Mouse (Mus musculus) cerebellum, adult 2 months (tissue): ENCODE measurements around the gene Ifit1bl2. TPM values are rescaled to one million over a fixed set of nuclear protein-coding genes. Genes with fewer than 3 reads are reported as not detected.
"Not testable (repeated sequence)": the region's sequence is repeated elsewhere in the genome, so short reads cannot be mapped to it uniquely, and the experiment has no call there.

Experiments
- DNase-seq, 2 experiments: peaks; one replicate each; pipeline ENCODE4 v3.0.0; 2021
- H3K27ac ChIP-seq: fragments of 200-500 bp; 2 replicates; pipeline ENCODE4 v1.5.1; 2012; ENCODE audit warnings: low read length, control low read depth, inconsistent platforms; ENCODE audit not compliant: insufficient read depth
- H3K27me3 ChIP-seq: fragments of 200-500 bp; 2 replicates; pipeline ENCODE4 v1.6.1; 2012; ENCODE audit warnings: inconsistent platforms, mild to moderate bottlenecking, low read length, moderate library complexity; ENCODE audit not compliant: control insufficient read depth, insufficient read depth
- H3K4me1 ChIP-seq: fragments of 200-500 bp; 2 replicates; pipeline ENCODE4 v1.6.1; 2011; ENCODE audit warnings: low read length; ENCODE audit not compliant: control insufficient read depth, insufficient read depth
- H3K4me3 ChIP-seq: fragments of 200-500 bp; replicated peaks from 2 replicates; pipeline ENCODE3; 2011; ENCODE audit warnings: mild to moderate bottlenecking, low read depth, low read length, control low read depth; ENCODE audit not compliant: insufficient read depth
- CTCF ChIP-seq: fragments of 200-500 bp; IDR thresholded peaks from 2 replicates; pipeline ENCODE4 v1.5.1; 2011; ENCODE audit warnings: low read depth, mild to moderate bottlenecking, control low read depth, low read length, moderate library complexity, borderline replicate concordance; ENCODE audit not compliant: insufficient read depth
- POLR2A ChIP-seq: fragments of 200-500 bp; IDR thresholded peaks from 2 replicates; pipeline ENCODE4 v1.6.1; 2011; ENCODE audit warnings: low read length, control low read depth, borderline replicate concordance; ENCODE audit not compliant: insufficient read depth
- WGBS: fragments of 180-500 bp; shearing (Covaris S2); methylation state at CpG from one replicate; pipeline ENCODE4 v1.1.7; 2018; 5-methylcytosine and 5-hydroxymethylcytosine counted together
- polyA plus RNA-seq: library from polyadenylated mRNA; depleted of rRNA; stranded (reverse); fragments of >200 nt; gene quantifications from 2 replicates; pipeline ENCODE4 v1.2.3, GENCODE M21; 2012; rRNA removed

Ifit1bl2 gene
- polyA plus RNA-seq, 1 experiment, result 0.20 TPM

DNA sequence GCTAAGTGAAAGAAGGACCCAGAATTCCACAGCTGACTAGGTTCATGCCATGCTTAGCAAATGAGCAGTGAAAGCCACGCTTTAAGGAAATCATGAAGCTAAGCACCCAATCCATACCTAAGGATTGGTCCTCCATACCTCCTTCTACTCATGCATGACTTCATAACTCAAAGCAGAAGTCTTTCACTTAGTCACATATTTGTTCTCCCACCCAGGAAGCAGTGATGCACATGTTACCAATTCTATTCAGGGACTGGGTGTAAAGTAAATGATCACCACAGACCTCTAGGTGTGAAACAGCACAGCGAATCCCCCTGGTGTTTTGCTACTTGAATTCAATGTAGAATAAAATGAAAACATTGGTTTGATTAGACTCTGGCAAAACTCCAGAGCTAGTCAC lies 57.8 kb downstream of the Ifit1bl2 start:
- not testable (repeated sequence) for H3K4me1 ChIP-seq, DNase-seq

DNA sequence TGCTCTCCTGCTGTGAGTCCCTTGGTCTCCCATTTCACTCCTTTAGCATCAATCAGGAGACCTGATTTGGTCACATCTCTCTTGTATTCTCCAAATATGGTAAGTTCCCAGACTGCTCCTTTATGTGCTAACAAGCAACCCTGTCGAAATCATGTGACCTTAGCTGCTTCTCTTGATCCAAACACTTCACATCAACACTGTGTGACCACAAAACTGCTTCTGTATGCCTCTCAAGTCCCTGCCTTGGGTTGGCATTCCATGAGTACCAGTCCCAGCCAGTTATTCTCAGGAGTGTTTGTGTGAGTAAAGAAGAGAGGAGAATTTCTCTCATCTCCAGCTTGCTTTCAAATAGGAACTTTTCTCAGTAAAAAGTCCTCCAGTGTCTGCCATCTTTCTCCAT lies 63.4 kb downstream of the Ifit1bl2 start:
- Histone ChIP-seq H3K27ac (no peak overlapping the region), H3K4me1 (no peaks in the 10 kb centered on the region), H3K27me3 (no peaks in the 10 kb centered on the region), H3K4me3 (no peak overlapping the region)
- TF ChIP-seq POLR2A, result no peak
- TF ChIP-seq CTCF, result no peak
- WGBS, result 65% methylated on average over 1 of the region's 1 CpGs
- no peak for DNase-seq

More for the DNA sequence above, 57.8 kb downstream of the Ifit1bl2 start:
- 83% methylated on average over 2 of the region's 2 CpGs for WGBS
- H3K27ac ChIP-seq, H3K27me3 ChIP-seq, H3K4me3 ChIP-seq: not testable (repeated sequence)

DNA sequence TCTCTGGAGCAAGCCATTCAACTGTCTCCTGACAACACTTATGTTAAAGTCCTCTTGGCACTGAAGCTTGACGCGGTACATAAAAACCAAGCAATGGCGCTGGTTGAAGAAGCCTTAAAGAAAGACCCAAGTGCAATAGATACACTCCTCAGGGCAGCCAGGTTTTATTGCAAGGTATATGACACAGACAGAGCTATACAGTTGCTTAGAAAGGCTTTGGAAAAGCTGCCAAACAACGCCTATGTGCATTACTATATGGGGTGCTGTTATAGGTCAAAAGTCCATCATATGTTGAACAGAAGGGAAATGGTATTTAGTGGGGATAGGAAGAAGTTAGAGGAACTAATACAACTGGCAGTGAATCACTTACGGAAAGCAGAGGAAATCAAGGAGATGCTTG lies 66.9 kb downstream of the Ifit1bl2 start:
- no peak for DNase-seq
- WGBS, result 93% methylated on average over 5 of the region's 5 CpGs
- H3K4me1 ChIP-seq, result no peaks in the 10 kb centered on the region
- no peak for TF ChIP-seq POLR2A
- no peak for TF ChIP-seq CTCF
- no peaks in the 10 kb centered on the region for H3K27me3 ChIP-seq
- H3K27ac ChIP-seq, result no peak overlapping the region
- H3K4me3 ChIP-seq, result no peak overlapping the region

DNA sequence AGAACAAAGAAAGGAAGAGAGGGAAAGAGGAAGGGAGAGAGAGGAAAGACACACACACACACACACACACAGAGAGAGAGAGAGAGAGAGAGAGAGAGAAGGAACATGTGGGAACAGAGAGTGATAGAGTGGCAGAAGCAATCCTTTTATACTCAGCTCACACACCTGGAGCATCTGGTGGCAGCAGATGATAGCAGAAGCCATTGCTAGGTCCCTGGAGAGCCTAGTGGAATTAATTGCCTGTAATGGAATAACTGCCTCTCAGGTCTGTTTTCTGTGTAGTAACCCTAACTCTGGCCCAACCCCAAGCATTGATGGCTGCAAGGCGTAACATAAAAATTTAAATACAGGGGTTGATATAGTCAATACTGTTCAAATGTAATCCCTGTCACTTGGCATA lies 69.5 kb downstream of the Ifit1bl2 start:
- no peaks in the 10 kb centered on the region for H3K27me3 ChIP-seq
- no peak overlapping the region for H3K27ac ChIP-seq
- H3K4me1 ChIP-seq, result no peaks in the 10 kb centered on the region
- 95% methylated on average over 1 of the region's 1 CpGs for WGBS
- H3K4me3 ChIP-seq, result no peak overlapping the region
- no peak for DNase-seq
- TF ChIP-seq POLR2A (no peak), CTCF (no peak)

DNA sequence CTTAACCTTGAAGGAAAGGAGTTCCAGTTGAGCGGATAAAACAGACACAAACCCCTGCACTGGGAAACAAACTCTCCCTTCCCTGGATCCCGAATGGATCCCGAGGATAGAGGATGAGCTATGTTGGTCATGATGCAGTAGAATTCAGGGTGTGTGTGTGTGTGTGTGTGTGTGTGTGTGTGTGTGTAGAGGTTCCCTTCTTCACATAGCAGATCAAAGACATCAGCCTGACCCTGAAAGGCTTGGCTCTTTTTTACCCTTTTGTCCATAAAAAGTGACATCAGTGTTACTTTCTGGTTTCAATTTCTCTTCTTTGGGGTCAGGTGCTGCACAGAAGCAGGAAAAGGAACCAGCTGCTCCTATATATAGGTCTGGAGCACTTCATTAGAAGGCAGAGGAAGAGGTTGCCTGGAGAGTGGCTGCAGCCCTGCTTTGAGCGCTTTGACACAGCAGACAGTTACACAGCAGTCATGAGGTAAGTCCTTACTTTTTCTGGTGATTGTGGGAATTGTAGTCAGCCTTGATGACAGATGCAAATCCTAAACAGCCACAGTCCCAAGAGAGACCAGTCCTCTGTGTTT lies 70.6 kb downstream of the Ifit1bl2 start:
- Histone ChIP-seq H3K4me1 (no peaks in the 10 kb centered on the region), H3K27me3 (no peaks in the 10 kb centered on the region), H3K4me3 (no peak overlapping the region), H3K27ac (no peak overlapping the region)
- no peak for DNase-seq
- TF ChIP-seq POLR2A (no peak), CTCF (no peak)
- WGBS, result 80% methylated on average over 4 of the region's 4 CpGs

DNA sequence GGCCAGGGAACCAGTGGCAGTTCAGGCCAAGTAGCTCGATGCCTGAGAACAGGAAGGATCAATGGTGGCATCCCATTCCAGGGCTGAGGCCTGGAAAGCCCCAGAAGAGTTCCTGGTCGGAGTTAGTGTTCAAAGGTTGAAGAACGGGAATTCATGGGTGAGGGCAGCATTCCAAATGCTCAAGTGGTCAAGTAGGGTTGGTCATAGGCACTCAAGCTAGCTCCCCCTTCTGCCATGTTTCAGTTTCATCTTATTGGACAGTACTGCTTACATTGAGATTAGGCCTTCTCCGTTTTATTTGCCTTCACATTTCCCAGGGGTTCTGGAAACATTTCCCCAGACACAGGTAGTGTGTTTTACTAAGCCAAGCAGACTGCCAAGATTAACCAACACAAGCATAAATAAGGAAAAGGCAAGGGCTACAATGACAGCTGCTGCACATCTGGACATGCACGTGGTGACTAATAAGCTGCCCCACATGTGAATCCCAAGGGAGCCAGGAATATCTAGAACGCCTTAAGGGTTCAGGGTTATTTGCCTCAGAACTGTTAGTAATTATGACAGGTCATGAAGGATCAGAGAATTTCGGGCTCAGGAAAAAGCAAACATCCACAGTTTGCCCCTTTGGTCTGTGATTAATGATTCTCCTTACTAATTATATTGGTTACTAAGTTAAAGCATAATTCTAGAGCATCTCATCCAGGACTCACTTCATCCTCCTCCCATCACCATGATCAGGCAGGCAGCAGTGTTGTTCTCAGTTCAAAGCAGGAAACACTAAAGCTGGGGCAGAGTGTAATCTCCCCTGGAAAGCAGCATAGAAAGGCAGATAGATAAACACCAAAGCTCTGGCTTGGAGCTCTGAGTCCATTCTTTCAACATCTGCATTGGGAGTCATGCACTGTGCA lies 71.3 kb downstream of the Ifit1bl2 start:
- no peaks in the 10 kb centered on the region for H3K4me1 ChIP-seq
- no peak overlapping the region for H3K4me3 ChIP-seq
- DNase-seq, result no peak
- no peaks in the 10 kb centered on the region for H3K27me3 ChIP-seq
- WGBS, result 77% methylated on average over 7 of the region's 7 CpGs
- no peak for TF ChIP-seq POLR2A
- TF ChIP-seq CTCF, result no peak
- no peak overlapping the region for H3K27ac ChIP-seq

Other genes starting within 250 kb of the Ifit1bl2 start
- 0.41 and 0.68 TPM in 2 replicates for gene Ch25h, start 165.6 kb downstream of the Ifit1bl2 start, polyA plus RNA-seq
- gene Lipa, start 113.3 kb downstream of the Ifit1bl2 start, polyA plus RNA-seq, result 16.6 and 18.1 TPM in 2 replicates
- gene Ifit2, start 90.0 kb downstream of the Ifit1bl2 start, polyA plus RNA-seq, result 2.7 and 4.0 TPM in 2 replicates
- gene Ifit3, start 57.2 kb downstream of the Ifit1bl2 start, polyA plus RNA-seq, result 13.3 and 15.9 TPM in 2 replicates
- gene Ifit1bl1, start 38.8 kb downstream of the Ifit1bl2 start, polyA plus RNA-seq, result 0.93 and 1.1 TPM in 2 replicates
- gene Ifit3b, start 32.8 kb downstream of the Ifit1bl2 start, polyA plus RNA-seq, result 5.5 and 5.8 TPM in 2 replicates
- gene Ifit1, start 128 bp upstream of the Ifit1bl2 start, polyA plus RNA-seq, result 2.3 and 2.9 TPM in 2 replicates
- 1.3 and 1.8 TPM in 2 replicates for gene Slc16a12, start 106.5 kb upstream of the Ifit1bl2 start, polyA plus RNA-seq
- 6.3 and 6.9 TPM in 2 replicates for gene Pank1, start 238.7 kb upstream of the Ifit1bl2 start, polyA plus RNA-seq